Mouse (Mus musculus) testis, adult 2 months (tissue): Measurements from ENCODE around the gene Me1.

ENCODE experiments used
- CTCF ChIP-seq: fragments of 200-500 bp; IDR thresholded peaks from 2 replicates; pipeline ENCODE4 v1.5.1; 2012; ENCODE audit warnings: low read depth, mild to moderate bottlenecking, inconsistent platforms, low read length, moderate library complexity; ENCODE audit not compliant: control insufficient read depth, insufficient read depth, insufficient replicate concordance
- POLR2A ChIP-seq: fragments of 200-500 bp; IDR thresholded peaks from 2 replicates; pipeline ENCODE4 v1.6.1; 2012; ENCODE audit warnings: low read depth, mild to moderate bottlenecking, inconsistent platforms, low read length, moderate library complexity; ENCODE audit not compliant: control insufficient read depth

- TF ChIP-seq CTCF (no peak), POLR2A (no peak)
These were observed 11.7 kb upstream of the Me1 start for GRCm38 (mm10) chr9:86707431-86707830.
